Mouse (Mus musculus): ENCODE data around the gene Dlg2. TPM values are rescaled to one million over a fixed set of nuclear protein-coding genes. Genes with fewer than 3 reads are reported as not detected.

Gene Dlg2
- polyA plus RNA-seq, 1 experiment from 2014 or later: 4.1 TPM

GRCm38 (mm10) chr7:92234476-92235202, 1758.2 kb downstream of the Dlg2 start:
- Histone ChIP-seq H3K4me3 (replicated peaks) (no peak overlapping the region), H3K4me2 (no peak overlapping the region), H3K27ac (no peak overlapping the region), H3K27me3 (replicated peaks) (no peaks in the 10 kb centered on the region), H3K4me1 (no peaks in the 10 kb centered on the region), H3K9ac (no peak overlapping the region), H3K9me3 (no peaks in the 10 kb centered on the region), H3K36me3 (no peaks in the 10 kb centered on the region)
- no peak for ATAC-seq (ENCODE audit: insufficient read depth, low FRiP score, low read depth)
- WGBS: 72% methylated on average over 11 of the region's 11 CpGs

DNA sequence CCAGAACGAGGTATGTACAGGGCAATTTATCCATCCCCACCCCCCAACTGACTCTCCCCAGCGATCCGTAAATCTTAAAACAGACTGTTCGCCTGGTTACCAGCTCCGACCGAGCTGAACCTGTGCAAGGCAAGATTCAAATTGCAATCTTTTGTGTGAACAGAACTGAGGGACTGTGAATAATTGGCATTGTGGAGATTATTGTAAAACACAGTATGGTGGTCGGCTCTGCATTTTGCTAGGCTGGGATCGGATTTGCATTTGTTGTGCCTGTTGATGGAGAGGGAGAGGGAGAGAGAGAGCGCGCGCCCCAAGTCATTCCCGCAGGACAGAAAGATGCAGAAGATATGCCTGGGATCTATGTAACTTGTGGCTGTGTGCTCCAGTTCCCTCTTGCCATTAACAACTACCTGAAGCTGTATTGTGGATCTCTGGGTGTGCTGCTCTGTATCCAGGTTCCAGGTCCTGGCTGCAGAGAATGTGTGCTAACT, 1759.1 kb downstream of the Dlg2 start:
- H3K9ac ChIP-seq: no peak overlapping the region

GRCm38 (mm10) chr7:92240908-92241307, 1764.4 kb downstream of the Dlg2 start:
- Histone ChIP-seq H3K4me1 (no peaks in the 10 kb centered on the region), H3K27ac (no peak overlapping the region), H3K9me3 (no peaks in the 10 kb centered on the region), H3K4me3 (replicated peaks) (no peak overlapping the region), H3K36me3 (no peaks in the 10 kb centered on the region), H3K9ac (no peak overlapping the region), H3K27me3 (replicated peaks) (no peaks in the 10 kb centered on the region), H3K4me2 (no peak overlapping the region)
- WGBS: 88% methylated on average over 2 of the region's 2 CpGs
- ATAC-seq (ENCODE audit: insufficient read depth, low FRiP score, low read depth): no peak

More for the DNA sequence above, 1759.1 kb downstream of the Dlg2 start:
- ATAC-seq (ENCODE audit: insufficient read depth, low FRiP score, low read depth): no peak
- WGBS: 48% methylated on average over 12 of the region's 12 CpGs
- H3K27ac ChIP-seq: no peak overlapping the region
- no peaks in the 10 kb centered on the region for H3K4me1 ChIP-seq
- H3K27me3 ChIP-seq (replicated peaks): no peaks in the 10 kb centered on the region
- no peaks in the 10 kb centered on the region for H3K9me3 ChIP-seq
- no peaks in the 10 kb centered on the region for H3K36me3 ChIP-seq
- H3K4me3 ChIP-seq (replicated peaks): no peak overlapping the region
- H3K4me2 ChIP-seq: 0 out of 2 replicates have a peak overlapping the region, but pooled peaks have one; percentile 21

GRCm38 (mm10) chr7:92247594-92247993, 1771.1 kb downstream of the Dlg2 start:
- WGBS: 85% methylated on average over 3 of the region's 3 CpGs
- Histone ChIP-seq H3K27me3 (replicated peaks) (no peaks in the 10 kb centered on the region), H3K27ac (no peak overlapping the region), H3K36me3 (no peaks in the 10 kb centered on the region), H3K4me3 (replicated peaks) (no peak overlapping the region), H3K4me1 (no peaks in the 10 kb centered on the region), H3K4me2 (no peak overlapping the region), H3K9ac (no peak overlapping the region), H3K9me3 (no peaks in the 10 kb centered on the region)
- ATAC-seq (ENCODE audit: insufficient read depth, low FRiP score, low read depth): no peak

DNA sequence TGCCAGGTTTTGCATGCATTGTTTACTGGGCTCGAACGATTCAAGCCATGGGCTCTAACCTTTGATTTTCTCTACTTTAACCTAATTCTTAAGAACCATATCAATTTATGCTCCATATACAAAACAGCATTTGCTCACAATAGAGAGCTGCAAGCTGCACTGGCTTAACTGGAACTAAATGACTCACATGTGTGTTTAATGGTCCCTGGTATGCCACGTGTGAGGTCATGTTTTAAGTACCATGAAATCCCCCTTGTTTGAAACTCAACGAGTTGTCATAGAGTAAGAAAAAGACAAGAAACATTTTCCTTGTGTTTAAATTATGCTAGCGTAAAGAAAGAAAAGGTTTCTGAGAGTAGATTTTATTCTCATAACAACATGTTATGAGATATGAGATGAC, 1772.1 kb downstream of the Dlg2 start:
- H3K4me2 ChIP-seq: no peak overlapping the region
- no peaks in the 10 kb centered on the region for H3K36me3 ChIP-seq
- H3K4me1 ChIP-seq: no peaks in the 10 kb centered on the region
- no peaks in the 10 kb centered on the region for H3K27me3 ChIP-seq (replicated peaks)
- no peaks in the 10 kb centered on the region for H3K9me3 ChIP-seq
- no peak overlapping the region for H3K4me3 ChIP-seq (replicated peaks)
- WGBS: 57% methylated on average over 5 of the region's 5 CpGs
- H3K27ac ChIP-seq: no peak overlapping the region
- H3K9ac ChIP-seq: no peak overlapping the region
- ATAC-seq (ENCODE audit: insufficient read depth, low FRiP score, low read depth): no peak

- WGBS: 82% methylated on average over 4 of the region's 4 CpGs
- ATAC-seq (ENCODE audit: insufficient read depth, low FRiP score, low read depth): no peak
- no peak overlapping the region for H3K27ac ChIP-seq
Measured at GRCm38 (mm10) chr7:92258148-92258547, 1781.7 kb downstream of the Dlg2 start.

DNA sequence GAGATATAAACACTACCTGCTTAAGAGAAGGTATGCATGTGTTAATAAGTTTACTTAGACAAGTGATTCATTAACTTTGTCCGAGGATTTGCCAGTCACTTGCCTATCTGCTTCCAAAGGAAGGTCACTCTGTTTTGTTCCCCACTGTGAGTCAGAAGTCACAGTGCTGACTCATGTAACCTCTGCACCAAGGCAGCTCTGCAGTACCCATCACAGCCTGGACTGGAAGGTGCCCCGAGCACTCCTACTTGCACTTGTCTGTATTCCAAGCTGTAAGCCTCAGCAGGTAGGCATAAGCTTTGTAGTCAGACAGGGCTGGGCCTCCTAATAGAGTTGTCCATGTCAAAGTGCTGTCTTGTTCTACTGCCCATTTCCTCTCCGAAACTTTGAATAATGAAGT, 1782.2 kb downstream of the Dlg2 start:
- no peak overlapping the region for H3K27ac ChIP-seq
- no peaks in the 10 kb centered on the region for H3K4me1 ChIP-seq
- no peaks in the 10 kb centered on the region for H3K36me3 ChIP-seq
- no peaks in the 10 kb centered on the region for H3K27me3 ChIP-seq (replicated peaks)
- no peak overlapping the region for H3K4me3 ChIP-seq (replicated peaks)
- H3K9ac ChIP-seq: no peak overlapping the region
- no peaks in the 10 kb centered on the region for H3K9me3 ChIP-seq
- WGBS: 49% methylated on average over 3 of the region's 3 CpGs
- no peak overlapping the region for H3K4me2 ChIP-seq
- ATAC-seq (ENCODE audit: insufficient read depth, low FRiP score, low read depth): peak; percentile 77; the same call in 1 of the 2 replicates

More at GRCm38 (mm10) chr7:92258148-92258547, 1781.7 kb downstream of the Dlg2 start:
- Histone ChIP-seq H3K27me3 (replicated peaks) (no peaks in the 10 kb centered on the region), H3K36me3 (no peaks in the 10 kb centered on the region), H3K4me2 (no peak overlapping the region), H3K9me3 (no peaks in the 10 kb centered on the region), H3K4me3 (replicated peaks) (no peak overlapping the region), H3K4me1 (no peaks in the 10 kb centered on the region), H3K9ac (no peak overlapping the region)

DNA sequence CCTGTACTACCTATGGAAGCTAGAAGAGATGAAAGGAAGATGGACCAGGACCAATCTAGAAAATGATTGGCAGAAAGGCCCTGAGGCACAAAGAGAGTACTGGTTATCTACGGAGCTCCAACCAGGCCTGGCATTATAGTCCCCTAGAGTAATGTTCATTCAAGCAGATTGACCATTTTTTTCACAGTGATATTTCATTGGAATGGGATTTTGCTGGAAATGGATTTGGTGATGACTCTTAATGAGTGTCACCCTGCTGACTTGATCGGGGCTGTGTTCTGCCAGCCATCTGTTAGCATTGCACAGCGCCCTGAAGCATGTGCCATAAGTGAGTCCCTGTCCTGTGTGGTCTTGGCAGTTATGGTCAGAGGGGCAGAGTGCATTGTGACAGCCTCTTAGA, 1787.9 kb downstream of the Dlg2 start:
- no peak for ATAC-seq (ENCODE audit: insufficient read depth, low FRiP score, low read depth)
- Histone ChIP-seq H3K36me3 (no peaks in the 10 kb centered on the region), H3K27ac (no peak overlapping the region), H3K4me2 (no peak overlapping the region), H3K9ac (no peak overlapping the region), H3K4me3 (replicated peaks) (no peak overlapping the region), H3K9me3 (no peaks in the 10 kb centered on the region), H3K27me3 (replicated peaks) (no peaks in the 10 kb centered on the region), H3K4me1 (no peaks in the 10 kb centered on the region)
- WGBS: 89% methylated on average over 3 of the region's 3 CpGs

DNA sequence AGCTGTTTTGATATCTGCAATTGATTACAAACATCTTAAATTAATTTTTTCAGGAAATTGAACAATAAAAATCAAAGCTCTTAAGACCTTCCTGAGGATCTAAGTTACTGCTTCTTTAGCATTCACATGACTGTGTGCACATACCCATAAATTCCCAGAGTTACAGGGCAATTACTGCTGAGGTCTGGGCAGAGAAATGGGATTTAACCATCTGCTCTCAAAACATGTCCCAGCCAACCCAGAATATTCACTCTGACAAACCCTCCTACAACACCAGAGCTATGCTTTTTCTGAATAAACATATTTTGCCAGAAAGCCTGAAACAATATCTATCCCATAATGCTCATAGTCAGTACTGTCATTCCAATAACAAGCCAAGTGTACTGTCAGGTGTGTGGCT, 1788.5 kb downstream of the Dlg2 start:
- no peaks in the 10 kb centered on the region for H3K27me3 ChIP-seq (replicated peaks)
- no peaks in the 10 kb centered on the region for H3K4me1 ChIP-seq
- H3K9me3 ChIP-seq: no peaks in the 10 kb centered on the region
- no peak overlapping the region for H3K4me3 ChIP-seq (replicated peaks)
- no peak overlapping the region for H3K9ac ChIP-seq
- no peak overlapping the region for H3K4me2 ChIP-seq
- no peaks in the 10 kb centered on the region for H3K36me3 ChIP-seq
- no peak for ATAC-seq (ENCODE audit: insufficient read depth, low FRiP score, low read depth)
- no peak overlapping the region for H3K27ac ChIP-seq

GRCm38 (mm10) chr7:92275353-92275752, 1798.9 kb downstream of the Dlg2 start:
- no peaks in the 10 kb centered on the region for H3K9me3 ChIP-seq
- no peaks in the 10 kb centered on the region for H3K36me3 ChIP-seq
- H3K27ac ChIP-seq: no peak overlapping the region
- H3K27me3 ChIP-seq (replicated peaks): no peaks in the 10 kb centered on the region
- no peaks in the 10 kb centered on the region for H3K4me1 ChIP-seq
- 70% methylated on average over 4 of the region's 4 CpGs for WGBS
- no peak overlapping the region for H3K4me3 ChIP-seq (replicated peaks)
- H3K9ac ChIP-seq: no peak overlapping the region
- no peak overlapping the region for H3K4me2 ChIP-seq
- ATAC-seq (ENCODE audit: insufficient read depth, low FRiP score, low read depth): no peak

GRCm38 (mm10) chr7:92277629-92278028, 1801.2 kb downstream of the Dlg2 start:
- Histone ChIP-seq H3K9me3 (no peaks in the 10 kb centered on the region), H3K27me3 (replicated peaks) (no peaks in the 10 kb centered on the region), H3K4me1 (no peaks in the 10 kb centered on the region), H3K36me3 (no peaks in the 10 kb centered on the region), H3K4me3 (replicated peaks) (no peak overlapping the region), H3K4me2 (no peak overlapping the region), H3K27ac (no peak overlapping the region), H3K9ac (no peak overlapping the region)
- WGBS: 55% methylated on average over 4 of the region's 4 CpGs
- ATAC-seq (ENCODE audit: insufficient read depth, low FRiP score, low read depth): no peak

- Histone ChIP-seq H3K4me2 (no peak overlapping the region), H3K27ac (no peak overlapping the region), H3K9ac (no peak overlapping the region), H3K27me3 (replicated peaks) (no peaks in the 10 kb centered on the region), H3K4me1 (no peaks in the 10 kb centered on the region), H3K36me3 (no peaks in the 10 kb centered on the region), H3K9me3 (no peaks in the 10 kb centered on the region), H3K4me3 (replicated peaks) (no peak overlapping the region)
- 23% methylated on average over 7 of the region's 7 CpGs for WGBS
- no peak for ATAC-seq (ENCODE audit: insufficient read depth, low FRiP score, low read depth)
Measured at GRCm38 (mm10) chr7:92280925-92281324, 1804.5 kb downstream of the Dlg2 start.

GRCm38 (mm10) chr7:92287058-92287457, 1810.6 kb downstream of the Dlg2 start:
- Histone ChIP-seq H3K36me3 (no peaks in the 10 kb centered on the region), H3K4me1 (no peaks in the 10 kb centered on the region), H3K4me3 (replicated peaks) (no peak overlapping the region), H3K4me2 (no peak overlapping the region), H3K27me3 (replicated peaks) (no peaks in the 10 kb centered on the region), H3K9me3 (no peaks in the 10 kb centered on the region), H3K9ac (no peak overlapping the region), H3K27ac (no peak overlapping the region)
- no peak for ATAC-seq (ENCODE audit: insufficient read depth, low FRiP score, low read depth)
- 43% methylated on average over 1 of the region's 1 CpGs for WGBS
